Mouse (Mus musculus): ENCODE data around the gene Med24.
A peak's percentile ranks its signal among the peaks of the same experiment; 100 is the strongest.
"Not testable (repeated sequence)": the region's sequence is repeated elsewhere in the genome, so short reads cannot be mapped to it uniquely, and the experiment has no call there.

Gene Med24

DNA sequence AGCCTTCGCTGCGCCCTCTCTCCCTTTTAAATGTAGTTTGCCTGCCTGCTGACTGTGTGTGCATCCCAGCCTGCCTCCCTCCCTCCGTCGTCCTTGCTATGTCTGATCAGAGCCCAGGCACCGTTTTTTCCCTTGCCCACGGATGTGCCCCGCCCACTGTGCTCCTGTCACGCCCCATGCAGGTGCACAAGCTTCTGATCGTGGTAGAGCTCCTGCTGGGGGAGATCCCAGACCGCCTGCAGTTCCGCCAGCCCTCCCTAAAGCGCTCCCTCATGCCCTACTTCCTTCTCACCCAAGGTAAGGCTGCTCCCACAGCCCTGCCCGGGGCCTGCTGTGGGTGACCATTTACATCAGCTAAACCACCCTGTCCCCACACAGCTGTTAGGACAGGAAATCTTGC is 36.0 kb downstream of the Med24 start:
- DNase-seq (ENCODE audit: low read depth): no peak

- DNase-seq (ENCODE audit: low read depth): no peak
Observed at GRCm38 (mm10) chr11:98688009-98688408, 41.2 kb downstream of the Med24 start.

DNA sequence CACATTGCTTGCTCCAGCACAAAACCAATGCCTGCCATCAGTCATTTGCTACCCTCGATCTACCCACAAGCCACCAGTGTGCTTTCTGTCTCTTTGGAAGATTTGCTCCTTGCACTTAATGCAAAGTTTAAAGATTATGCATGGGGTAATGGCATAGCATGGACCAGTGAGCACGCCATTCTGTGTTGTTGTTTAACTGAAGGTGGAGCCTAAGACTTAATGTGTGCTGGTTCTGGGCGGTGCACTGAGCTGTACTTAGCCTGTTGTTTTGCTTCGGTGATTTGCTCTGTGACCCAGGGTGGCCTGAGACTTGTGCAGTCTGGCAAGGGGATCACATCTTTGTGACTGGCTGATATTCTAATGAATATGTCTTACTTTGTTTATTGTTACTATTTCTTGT is 42.3 kb downstream of the Med24 start:
- DNase-seq (ENCODE audit: low read depth): no peak

DNA sequence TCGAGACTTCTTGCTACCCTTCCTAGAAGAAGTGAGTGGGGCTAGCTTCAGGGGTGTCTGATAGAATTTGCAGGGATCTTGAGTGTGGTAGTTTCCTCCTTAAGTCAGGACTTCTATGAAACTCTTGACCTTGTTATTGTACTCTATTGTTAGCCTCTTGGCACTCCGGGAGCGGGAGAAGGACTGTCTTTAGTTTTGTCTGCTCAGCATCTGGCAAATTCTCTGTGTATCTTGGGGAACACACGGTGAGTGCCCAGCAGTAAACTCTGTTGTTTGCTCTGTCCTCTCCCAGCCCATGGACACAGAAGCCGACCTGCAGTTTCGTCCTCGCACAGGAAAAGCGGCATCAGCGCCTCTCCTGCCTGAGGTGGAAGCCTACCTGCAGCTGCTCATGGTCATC is 43.6 kb downstream of the Med24 start:
- no peak for DNase-seq (ENCODE audit: low read depth)

DNA sequence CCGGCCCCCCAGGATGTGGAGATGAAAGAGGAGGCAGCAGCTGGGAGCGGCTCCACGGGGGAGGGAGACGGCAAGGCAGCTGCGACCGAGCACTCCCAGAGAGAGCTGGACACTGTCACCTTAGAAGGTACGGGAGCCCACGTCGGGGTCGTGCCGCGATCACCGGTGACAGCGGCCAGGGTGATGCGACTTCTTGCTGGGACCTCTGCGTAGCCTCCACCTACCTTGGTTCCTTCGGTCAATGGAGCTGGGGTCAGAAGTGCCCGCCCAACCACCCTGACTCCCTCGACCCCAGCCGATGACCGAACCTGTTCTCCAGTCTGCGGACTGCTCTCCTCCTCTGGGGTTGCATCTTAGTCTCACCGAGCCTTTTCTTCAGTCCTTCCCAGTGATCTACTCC is 46.4 kb downstream of the Med24 start:
- no peak for DNase-seq (ENCODE audit: low read depth)

DNA sequence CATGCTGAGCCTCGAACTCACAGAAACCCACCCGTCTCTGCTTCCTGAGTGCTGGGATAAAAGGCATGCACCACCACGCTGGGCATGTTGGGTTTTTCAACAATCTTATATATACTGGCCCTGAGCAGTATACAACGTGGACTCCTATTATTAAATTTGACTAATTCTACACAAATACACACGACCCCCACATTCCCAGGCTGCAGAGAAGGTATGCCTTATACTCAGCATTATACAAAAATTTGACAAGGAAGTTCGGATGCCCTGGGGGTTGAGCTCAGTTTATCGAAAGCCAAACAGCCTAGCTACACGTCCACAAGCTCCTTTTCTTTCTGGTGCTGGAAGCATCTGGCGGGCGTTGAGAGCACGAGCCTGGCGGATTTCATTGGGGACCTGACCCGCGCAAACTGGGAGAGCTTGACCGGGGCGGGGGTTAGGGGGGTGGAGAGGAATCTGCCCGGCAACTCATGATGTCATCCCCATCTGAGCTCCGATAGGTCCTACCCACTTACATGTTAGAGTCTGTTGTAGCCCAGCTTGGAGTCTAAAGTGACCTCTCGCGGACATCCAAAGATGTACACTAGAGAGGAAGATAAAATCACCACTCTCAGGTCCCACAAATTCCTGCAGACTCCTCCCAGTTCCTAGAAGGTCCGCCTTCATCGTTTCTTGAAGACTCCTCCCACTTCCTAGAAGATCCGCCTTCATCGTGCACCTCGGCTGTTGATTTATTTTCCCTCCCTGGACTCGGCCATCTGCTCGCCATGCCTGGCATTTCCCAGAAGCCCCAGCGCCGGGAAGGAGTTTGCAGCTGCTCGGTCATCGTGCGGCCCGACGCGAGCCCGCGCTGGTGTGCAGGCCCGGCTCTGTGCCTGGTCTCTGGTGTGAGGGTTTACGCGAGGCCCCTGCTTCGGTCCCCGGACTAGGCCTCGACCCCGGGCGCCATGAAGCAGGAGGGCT is 47.2 kb downstream of the Med24 start, which contains the start of gene Psmd3:
Gene Psmd3, plus strand, starts transcription at position 769 of the 960 bp plus-strand sequence.
- peak; percentile 99 for DNase-seq (ENCODE audit: low read depth)

GRCm38 (mm10) chr11:98681186-98681585 is 48.0 kb downstream of the Med24 start:
- DNase-seq (ENCODE audit: low read depth): no peak

DNA sequence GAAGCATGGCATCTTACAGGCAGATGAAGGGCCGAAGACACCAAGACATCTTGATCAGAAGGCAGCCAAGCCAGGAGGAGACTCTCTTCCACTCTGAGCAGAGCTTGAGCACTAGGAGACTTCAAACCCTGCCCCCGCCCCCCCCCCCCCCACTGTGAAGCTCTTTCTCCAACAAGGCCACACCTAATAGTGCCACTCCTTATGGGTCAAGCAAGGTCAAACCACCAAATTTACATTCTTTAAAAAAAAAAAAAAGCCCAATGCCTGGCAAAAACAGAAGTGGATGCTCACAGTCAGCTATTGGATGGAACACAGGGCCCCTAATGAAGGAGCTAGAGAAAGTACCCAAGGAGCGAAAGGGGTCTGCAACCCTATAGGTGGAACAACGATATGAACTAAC is 48.6 kb downstream of the Med24 start:
- DNase-seq (ENCODE audit: low read depth): not testable (repeated sequence)

DNA sequence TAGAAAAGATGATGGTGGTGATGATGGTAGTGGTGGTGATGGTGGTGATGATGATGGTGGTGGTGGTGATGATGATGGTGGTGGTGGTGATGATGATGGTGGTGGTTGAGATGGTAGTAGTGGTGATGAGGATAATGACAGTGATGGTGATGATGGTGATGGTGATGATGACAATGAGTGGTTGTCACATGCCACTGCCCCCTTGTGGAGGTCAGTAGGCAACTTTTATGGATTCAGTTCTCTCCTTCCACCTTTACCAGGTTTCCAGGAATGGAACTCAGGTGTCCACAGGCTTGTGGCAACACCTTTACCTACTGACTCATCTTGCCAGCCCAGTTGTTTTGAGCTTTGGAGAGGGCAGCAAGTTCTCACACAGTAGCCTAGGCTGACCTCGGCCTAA is 49.2 kb downstream of the Med24 start:
- DNase-seq (ENCODE audit: low read depth): peak; percentile 43

- no peak for DNase-seq (ENCODE audit: low read depth)
Observed at GRCm38 (mm10) chr11:98675829-98676363, 53.3 kb downstream of the Med24 start.

GRCm38 (mm10) chr11:98673136-98673535 is 56.1 kb downstream of the Med24 start:
- peak; percentile 81 for DNase-seq (ENCODE audit: low read depth)

GRCm38 (mm10) chr11:98672482-98672881 is 56.8 kb downstream of the Med24 start:
- no peak for DNase-seq (ENCODE audit: low read depth)

GRCm38 (mm10) chr11:98671857-98672256 is 57.4 kb downstream of the Med24 start:
- DNase-seq (ENCODE audit: low read depth): no peak

- no peak for DNase-seq (ENCODE audit: low read depth)
Observed at GRCm38 (mm10) chr11:98671284-98671815, 57.9 kb downstream of the Med24 start.

DNA sequence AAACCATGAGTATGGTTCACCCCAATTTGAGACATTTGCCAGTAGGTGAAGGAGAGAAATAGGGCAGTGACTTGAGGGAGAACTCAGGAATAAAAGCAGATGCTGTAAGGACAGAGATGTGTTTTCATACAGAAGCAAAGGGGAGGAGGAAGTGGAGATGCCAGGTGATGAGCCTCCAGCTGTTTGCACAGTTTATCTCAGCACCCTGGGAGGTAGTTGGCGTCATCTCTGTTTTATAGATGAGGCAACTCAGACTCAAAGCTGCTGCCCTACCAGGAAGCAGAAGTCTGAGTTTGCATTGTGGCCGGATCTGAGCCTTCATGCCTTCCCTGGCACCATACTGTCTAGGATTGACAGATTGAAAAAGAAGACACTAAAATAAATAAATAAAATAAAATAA is 60.3 kb downstream of the Med24 start:
- DNase-seq (ENCODE audit: low read depth): no peak

DNA sequence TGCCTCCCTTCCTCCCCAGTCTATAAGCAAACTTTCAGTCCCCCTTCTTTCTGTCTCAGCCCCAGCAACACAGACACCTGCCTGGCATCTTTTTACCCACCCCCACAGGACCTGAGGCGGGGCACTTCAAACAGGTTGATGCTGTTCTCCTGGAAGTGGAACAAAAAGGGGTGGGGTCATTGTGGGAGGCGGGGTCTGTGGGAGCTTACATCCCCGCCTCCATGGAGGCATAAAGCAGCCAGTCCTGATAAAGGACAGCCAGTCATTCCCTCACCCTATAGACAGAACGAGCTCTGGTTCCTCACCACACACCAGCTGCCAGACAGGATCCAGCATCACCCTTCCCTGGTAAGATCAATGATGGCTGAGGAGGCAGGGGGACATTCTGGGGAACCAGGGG is 65.1 kb downstream of the Med24 start, which contains the start of gene Gsdma:
Gene Gsdma, plus strand, starts transcription at position 261 of the 400 bp plus-strand sequence.
- no peak for DNase-seq (ENCODE audit: low read depth)

DNA sequence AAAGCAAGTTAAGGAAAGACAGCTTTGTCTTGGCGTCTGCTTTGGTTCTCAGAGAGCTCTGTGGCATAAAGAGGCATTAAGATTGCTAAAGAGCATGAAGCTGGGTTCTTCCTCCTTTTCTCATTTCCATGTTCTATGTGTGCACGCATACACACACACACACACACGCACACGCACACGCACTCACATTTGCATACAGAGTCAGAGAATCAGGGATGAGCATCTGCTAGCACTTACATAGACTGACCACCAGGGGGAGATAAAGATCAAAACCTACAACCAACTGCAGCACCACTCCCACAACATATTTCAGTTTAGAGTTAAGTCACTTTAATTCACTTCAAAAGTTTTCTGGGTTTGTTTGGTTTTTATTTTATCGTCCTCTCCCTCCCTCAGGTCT is 68.7 kb downstream of the Med24 start:
- peak; percentile 85 for DNase-seq (ENCODE audit: low read depth)

DNA sequence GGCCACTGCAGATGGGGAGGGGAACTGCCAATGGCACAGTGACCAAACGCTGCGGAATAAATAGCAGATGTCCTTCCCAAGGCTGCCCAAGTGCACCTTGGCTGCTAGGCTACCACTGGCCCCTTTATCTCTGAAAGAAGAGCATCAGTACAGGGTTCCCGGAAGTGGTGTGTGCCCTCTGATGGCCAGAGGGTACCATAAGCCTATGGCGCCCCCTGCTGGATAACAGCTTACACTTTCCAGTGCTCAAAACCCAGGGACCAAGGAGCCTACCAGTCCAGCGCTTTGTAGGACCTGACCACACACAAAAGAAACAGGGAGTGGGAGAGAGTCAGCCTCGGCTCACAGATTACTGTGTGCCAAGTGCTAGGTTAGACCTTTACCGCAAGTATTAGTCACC is 74.2 kb downstream of the Med24 start:
- DNase-seq (ENCODE audit: low read depth): peak; percentile 85
